Mouse (Mus musculus) heart, adult 2 months (tissue): Measurements from ENCODE around the gene Fuca2.

ENCODE experiments used
- CTCF ChIP-seq: fragments of 200-600 bp; IDR thresholded peaks from 2 replicates; pipeline ENCODE4 v1.8.1; 2022; ENCODE audit warnings: antibody characterized with exemption, mild to moderate bottlenecking, moderate library complexity
- EP300 ChIP-seq: fragments of 200-500 bp; IDR thresholded peaks from 2 replicates; pipeline ENCODE4 v1.6.1; 2011; ENCODE audit warnings: low read depth, low read length, control low read depth; ENCODE audit not compliant: insufficient read depth
- POLR2A ChIP-seq: fragments of 200-500 bp; IDR thresholded peaks from 2 replicates; pipeline ENCODE4 v1.6.1; 2011; ENCODE audit warnings: mild to moderate bottlenecking, low read depth, low read length, control low read depth; ENCODE audit not compliant: insufficient read depth

- no peak for TF ChIP-seq EP300
- no peak for TF ChIP-seq POLR2A
- no peak for TF ChIP-seq CTCF
Observed at GRCm38 (mm10) chr10:13474568-13474955, 24.8 kb upstream of the Fuca2 start.
